Mouse (Mus musculus): ENCODE results near the gene Hoxa5. TPM values are rescaled to one million over a fixed set of nuclear protein-coding genes. Genes with fewer than 3 reads are reported as not detected.
A peak's percentile ranks its signal among the peaks of the same experiment; 100 is the strongest.

The Hoxa5 gene
- polyA plus RNA-seq, 1 experiment from 2014 or later = not detected

- WGBS = under 1% methylated on average over 39 of the region's 39 CpGs
- Histone ChIP-seq H3K27me3 (replicated peaks; ENCODE audit: low read depth, poor library complexity, severe bottlenecking) (peaks cover 100% of the 10 kb centered on the region), H3K4me1 (peaks cover 16% of the 10 kb centered on the region), H3K9me3 (no peaks in the 10 kb centered on the region), H3K27ac (replicated peaks) (peak overlapping the region; percentile 84), H3K4me3 (peak overlapping the region; percentile 78), H3K36me3 (replicated peaks) (no peaks in the 10 kb centered on the region)
- DNase-seq (ENCODE audit: low spot score) = peak; percentile 70
Observed at GRCm38 (mm10) chr6:52164051-52164625, 40.2 kb downstream of the Hoxa5 start.

DNA sequence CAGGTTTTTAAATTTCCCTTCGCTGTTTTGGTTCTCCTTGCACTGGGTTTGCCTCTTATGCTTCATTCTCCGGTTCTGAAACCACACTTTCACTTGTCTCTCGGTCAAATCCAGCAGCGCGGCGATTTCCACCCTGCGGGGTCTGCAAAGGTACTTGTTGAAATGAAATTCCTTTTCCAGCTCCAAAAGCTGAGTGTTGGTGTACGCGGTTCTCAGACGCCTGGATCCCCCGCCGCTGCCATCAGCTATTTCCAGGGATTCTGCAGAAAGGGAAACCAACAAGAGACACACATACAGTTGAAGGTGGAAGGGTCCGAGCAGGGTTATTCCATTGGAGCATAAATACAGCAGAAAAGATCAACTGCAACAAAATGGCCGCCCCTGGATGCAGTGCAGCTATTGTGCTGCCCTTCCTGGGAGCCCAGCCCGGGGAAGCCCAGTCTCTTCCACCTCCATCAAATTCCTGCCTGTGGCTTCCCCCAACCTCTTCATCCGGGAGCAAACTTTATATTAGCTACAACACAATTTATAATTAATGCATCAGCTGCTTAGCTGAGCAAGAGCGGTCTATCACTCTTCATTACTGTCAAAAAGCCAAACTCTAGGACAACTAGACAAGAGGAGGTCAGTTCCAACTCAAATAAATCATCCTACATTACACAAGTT is 40.9 kb downstream of the Hoxa5 start:
- peak; percentile 67 for DNase-seq (ENCODE audit: low spot score)
- Histone ChIP-seq H3K36me3 (replicated peaks) (no peaks in the 10 kb centered on the region), H3K27me3 (replicated peaks; ENCODE audit: low read depth, poor library complexity, severe bottlenecking) (peaks cover 100% of the 10 kb centered on the region), H3K4me1 (peaks cover 22% of the 10 kb centered on the region), H3K4me3 (peak overlapping the region; percentile 78), H3K27ac (replicated peaks) (peak overlapping the region; percentile 84), H3K9me3 (no peaks in the 10 kb centered on the region)
- 1% methylated on average over 17 of the region's 17 CpGs for WGBS

- WGBS = under 1% methylated on average over 14 of the region's 14 CpGs
- no peaks in the 10 kb centered on the region for H3K36me3 ChIP-seq (replicated peaks)
- no peaks in the 10 kb centered on the region for H3K9me3 ChIP-seq
- H3K4me3 ChIP-seq = peak overlapping the region; percentile 78
- DNase-seq (ENCODE audit: low spot score) = peak; percentile 55
- H3K27me3 ChIP-seq (replicated peaks; ENCODE audit: low read depth, poor library complexity, severe bottlenecking) = peaks cover 100% of the 10 kb centered on the region
- H3K27ac ChIP-seq (replicated peaks) = peak overlapping the region; percentile 84
- H3K4me1 ChIP-seq = peaks cover 29% of the 10 kb centered on the region
Observed at GRCm38 (mm10) chr6:52162611-52163365, 41.6 kb downstream of the Hoxa5 start.

DNA sequence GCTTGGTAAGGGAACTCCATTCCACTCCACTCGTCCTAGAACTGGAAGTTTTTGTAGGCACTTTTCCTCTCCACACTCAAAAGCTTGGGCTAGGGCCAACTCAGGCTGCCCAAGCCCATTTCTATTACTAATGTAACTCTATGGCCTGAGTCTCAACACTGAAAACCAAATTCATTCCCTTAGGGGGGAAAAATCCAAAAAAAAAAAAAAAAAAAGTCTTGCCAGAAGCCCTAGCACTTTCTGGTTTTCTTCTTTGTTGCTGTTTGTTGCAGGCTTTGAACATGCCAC is 42.4 kb downstream of the Hoxa5 start:
- Histone ChIP-seq H3K4me1 (peaks cover 30% of the 10 kb centered on the region), H3K27ac (replicated peaks) (peak overlapping the region; percentile 75; the same call in 1 of the 2 replicates), H3K27me3 (replicated peaks; ENCODE audit: low read depth, poor library complexity, severe bottlenecking) (peaks cover 100% of the 10 kb centered on the region)

DNA sequence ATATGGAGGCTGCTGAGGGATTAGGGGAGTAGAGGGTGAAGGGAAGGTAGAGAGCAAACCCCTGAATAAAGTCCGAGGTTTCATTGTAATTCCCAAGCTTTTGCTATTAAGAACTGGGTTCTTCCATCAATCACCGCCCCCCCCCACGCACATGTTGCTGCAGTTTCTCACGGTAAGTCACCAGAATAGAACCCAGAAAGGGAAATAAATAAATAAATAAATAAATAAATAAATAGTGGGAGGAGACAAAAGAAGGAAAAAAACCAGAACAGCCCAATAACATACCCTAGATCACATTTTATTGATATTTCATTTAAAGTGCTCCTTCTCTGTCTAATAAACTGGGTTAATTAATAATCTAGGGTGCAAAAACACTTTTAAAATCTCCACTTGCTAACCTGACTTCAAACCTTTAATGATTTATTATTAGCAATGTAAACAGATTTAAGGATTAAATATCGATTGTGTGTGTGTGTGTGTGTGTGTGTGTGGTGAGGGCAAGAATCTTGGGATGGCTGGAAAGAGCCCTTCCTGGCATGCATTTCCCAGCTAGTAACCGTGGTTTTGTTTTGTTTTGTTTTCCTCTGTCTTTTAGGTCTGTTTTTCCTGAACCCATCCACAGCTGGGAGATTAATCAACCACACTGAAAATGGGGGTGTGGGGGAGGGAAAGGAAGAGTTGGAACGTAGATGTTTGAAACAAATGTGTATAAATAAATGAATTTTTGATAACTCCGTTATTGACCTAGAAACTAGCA is 42.9 kb downstream of the Hoxa5 start:
- Histone ChIP-seq H3K9me3 (no peaks in the 10 kb centered on the region), H3K4me3 (peak overlapping the region; percentile 78), H3K27me3 (replicated peaks; ENCODE audit: low read depth, poor library complexity, severe bottlenecking) (peaks cover 100% of the 10 kb centered on the region), H3K36me3 (replicated peaks) (no peaks in the 10 kb centered on the region), H3K4me1 (peaks cover 30% of the 10 kb centered on the region), H3K27ac (replicated peaks) (peak overlapping the region; percentile 75)
- DNase-seq (ENCODE audit: low spot score) = peak; percentile 14
- 2% methylated on average over 8 of the region's 8 CpGs for WGBS

More for the DNA sequence above, 42.4 kb downstream of the Hoxa5 start:
- peak; percentile 17 for DNase-seq (ENCODE audit: low spot score)
- H3K4me3 ChIP-seq = peak overlapping the region; percentile 78
- no peaks in the 10 kb centered on the region for H3K9me3 ChIP-seq
- 5% methylated on average over 1 of the region's 1 CpGs for WGBS
- H3K36me3 ChIP-seq (replicated peaks) = no peaks in the 10 kb centered on the region

DNA sequence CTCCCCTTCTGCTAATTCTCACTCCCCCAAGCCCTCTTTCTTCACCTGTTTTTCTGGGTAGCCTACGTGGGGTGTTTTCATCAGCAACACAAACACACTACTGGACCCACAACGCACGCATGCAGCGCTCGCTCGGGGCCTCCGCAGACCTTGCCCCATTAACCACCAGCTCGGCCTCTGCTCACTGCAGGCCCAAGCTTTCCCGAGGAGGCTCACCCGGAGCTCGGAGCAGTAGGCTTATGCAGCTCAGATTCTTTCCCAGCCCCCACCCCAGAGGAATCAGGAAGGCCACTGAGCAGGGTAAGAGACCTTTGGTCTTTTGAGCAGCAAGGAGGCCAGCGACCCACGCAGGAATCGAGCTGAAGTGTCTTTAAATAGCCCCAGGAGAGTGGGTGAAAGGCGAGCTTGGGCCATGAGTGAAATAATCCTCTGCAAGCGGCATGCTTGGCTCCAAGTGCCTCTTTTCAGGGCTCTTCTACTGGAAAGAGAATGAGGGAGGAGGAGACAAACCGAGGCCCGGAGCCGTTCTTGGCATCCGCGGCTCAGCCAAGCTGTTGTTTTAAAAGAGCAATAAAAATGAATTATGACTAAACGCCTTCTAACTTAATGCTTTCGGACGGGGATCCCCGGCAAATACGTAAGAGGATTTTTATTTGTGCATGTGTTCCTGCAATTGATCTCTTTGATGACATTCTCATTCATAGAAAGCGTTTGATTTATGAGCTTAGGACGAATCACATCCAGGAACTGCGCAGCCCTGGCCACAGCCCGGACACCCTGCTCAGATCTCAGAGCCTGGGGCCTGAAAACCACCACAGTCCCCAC is 43.7 kb downstream of the Hoxa5 start:
- Histone ChIP-seq H3K27ac (replicated peaks) (peak overlapping the region; percentile 75), H3K4me1 (peaks cover 30% of the 10 kb centered on the region), H3K4me3 (peak overlapping the region; percentile 78), H3K36me3 (replicated peaks) (no peaks in the 10 kb centered on the region), H3K27me3 (replicated peaks; ENCODE audit: low read depth, poor library complexity, severe bottlenecking) (peaks cover 100% of the 10 kb centered on the region), H3K9me3 (no peaks in the 10 kb centered on the region)
- peak; percentile 61 for DNase-seq (ENCODE audit: low spot score)
- under 1% methylated on average over 30 of the region's 30 CpGs for WGBS

GRCm38 (mm10) chr6:52159979-52160378 is 44.4 kb downstream of the Hoxa5 start:
- peak overlapping the region; percentile 75 for H3K27ac ChIP-seq (replicated peaks)
- H3K27me3 ChIP-seq (replicated peaks; ENCODE audit: low read depth, poor library complexity, severe bottlenecking) = peaks cover 100% of the 10 kb centered on the region
- peak overlapping the region; percentile 78 for H3K4me3 ChIP-seq
- no peaks in the 10 kb centered on the region for H3K36me3 ChIP-seq (replicated peaks)
- DNase-seq (ENCODE audit: low spot score) = peak; percentile 28
- no peaks in the 10 kb centered on the region for H3K9me3 ChIP-seq
- WGBS = 1% methylated on average over 9 of the region's 9 CpGs
- H3K4me1 ChIP-seq = peaks cover 30% of the 10 kb centered on the region

GRCm38 (mm10) chr6:52159164-52159761 is 45.1 kb downstream of the Hoxa5 start:
- H3K4me1 ChIP-seq = peaks cover 30% of the 10 kb centered on the region
- peak overlapping the region; percentile 78 for H3K4me3 ChIP-seq
- 1% methylated on average over 12 of the region's 12 CpGs for WGBS
- H3K27ac ChIP-seq (replicated peaks) = peak overlapping the region; percentile 78
- H3K9me3 ChIP-seq = no peaks in the 10 kb centered on the region
- peak; percentile 45 for DNase-seq (ENCODE audit: low spot score)
- H3K36me3 ChIP-seq (replicated peaks) = no peaks in the 10 kb centered on the region
- peaks cover 100% of the 10 kb centered on the region for H3K27me3 ChIP-seq (replicated peaks; ENCODE audit: low read depth, poor library complexity, severe bottlenecking)

GRCm38 (mm10) chr6:52158276-52159051 is 45.9 kb downstream of the Hoxa5 start, which contains the start of gene Hoxa1:
Hoxa1 (minus strand) TSS chr6:52158317.
- peak within 1 kb of the TSS; percentile 78 for H3K27ac ChIP-seq (replicated peaks)
- no peaks in the 10 kb centered on the region for H3K36me3 ChIP-seq (replicated peaks)
- WGBS = under 1% methylated on average over 55 of the region's 55 CpGs
- H3K4me3 ChIP-seq = peak within 1 kb of the TSS; percentile 78
- H3K9me3 ChIP-seq = no peaks in the 10 kb centered on the region
- peaks cover 30% of the 10 kb centered on the region for H3K4me1 ChIP-seq
- DNase-seq (ENCODE audit: low spot score) = peak; percentile 89
- peaks cover 100% of the 10 kb centered on the region for H3K27me3 ChIP-seq (replicated peaks; ENCODE audit: low read depth, poor library complexity, severe bottlenecking)

GRCm38 (mm10) chr6:52157466-52158275 is 46.7 kb downstream of the Hoxa5 start:
- Histone ChIP-seq H3K27me3 (replicated peaks; ENCODE audit: low read depth, poor library complexity, severe bottlenecking) (peaks cover 100% of the 10 kb centered on the region), H3K9me3 (no peaks in the 10 kb centered on the region), H3K4me3 (peak overlapping the region; percentile 78), H3K36me3 (replicated peaks) (no peaks in the 10 kb centered on the region), H3K4me1 (peaks cover 30% of the 10 kb centered on the region), H3K27ac (replicated peaks) (no peak overlapping the region)
- peak; percentile 41 for DNase-seq (ENCODE audit: low spot score)
- under 1% methylated on average over 32 of the region's 32 CpGs for WGBS

Measured in embryonic facial prominence, embryonic 10.5 days (tissue).